Mouse (Mus musculus) ES-E14 (cell line): ENCODE measurements at regions not wholly inside any gene's neighbourhood (a gene's known extent, or its start where the extent isn't known, plus 50 kb on each side); places are given as distances from the start of the nearest gene placed in this dataset.

Experiments used
- CHD2 ChIP-seq: IDR thresholded peaks from 2 replicates; pipeline ENCODE4 v1.6.1; 2014; ENCODE audit warnings: mild to moderate bottlenecking, low read depth, low read length, inconsistent platforms
- HCFC1 ChIP-seq: IDR thresholded peaks from 2 replicates; pipeline ENCODE4 v1.6.1; 2012; ENCODE audit warnings: low read length, inconsistent platforms, borderline replicate concordance; ENCODE audit not compliant: insufficient read depth
- ZC3H11A ChIP-seq: IDR thresholded peaks from 2 replicates; pipeline ENCODE4 v1.6.1; 2012; ENCODE audit warnings: low read depth, mild to moderate bottlenecking, inconsistent platforms, low read length, borderline replicate concordance

GRCm38 (mm10) chr1:23272077-23272476 lies 125.5 kb downstream of the Ogfrl1 start:
- TF ChIP-seq CHD2 (no peak), ZC3H11A (no peak), HCFC1 (no peak)
